Mouse (Mus musculus) left cerebral cortex, postnatal 4 days (tissue): ENCODE results near the gene Gstt3. TPM values are rescaled to one million over a fixed set of nuclear protein-coding genes. Genes with fewer than 3 reads are reported as not detected.

ENCODE experiments used
- total RNA-seq, 2 experiments: library from RNA; stranded (reverse); gene quantifications; 2 replicates each; pipeline ENCODE4 v1.2.3; 2021

The Gstt3 gene
- total RNA-seq, 2 experiments from 2014 or later: 0.60 to 0.70 TPM

Other genes with a start within 250 kb of the Gstt3 start
- gene Lrrc75b, start 221.1 kb downstream of the Gstt3 start, total RNA-seq: 10 to 100 TPM; 46.4 to 49.0 TPM
- 1 to 10 TPM; 3.1 to 3.5 TPM for gene Ggt1, start 219.8 kb downstream of the Gstt3 start, total RNA-seq
- gene Ggt5, start 192.1 kb downstream of the Gstt3 start, total RNA-seq: 1 to 10 TPM; 1.9 to 3.0 TPM
- gene Susd2, start 137.4 kb downstream of the Gstt3 start, total RNA-seq: 1 to 10 TPM; 1.6 to 2.5 TPM
- 100 to 1,000 TPM in 1 of 2 experiments, 10 to 100 TPM in 1; 93.1 to 101 TPM for gene Cabin1, start 17.1 kb downstream of the Gstt3 start, total RNA-seq
- 10 to 100 TPM; 34.0 to 36.1 TPM for gene Ddt, start 8.0 kb downstream of the Gstt3 start, total RNA-seq
- not detected for gene Gm20441, start 460 bp downstream of the Gstt3 start, total RNA-seq
- 1 to 10 TPM; 6.6 to 9.4 TPM for gene Gstt1, start 17.2 kb upstream of the Gstt3 start, total RNA-seq
- not detected for gene Gstt4, start 41.1 kb upstream of the Gstt3 start, total RNA-seq
- 1 to 10 TPM; 3.6 to 4.3 TPM for gene Gstt2, start 56.0 kb upstream of the Gstt3 start, total RNA-seq
- 100 to 1,000 TPM; 844 to 864 TPM for gene Mif, start 78.8 kb upstream of the Gstt3 start, total RNA-seq
- 1 to 10 TPM; 2.1 to 2.7 TPM for gene Derl3, start 112.0 kb upstream of the Gstt3 start, total RNA-seq
- gene Smarcb1, start 140.2 kb upstream of the Gstt3 start, total RNA-seq: 100 to 1,000 TPM; 138 to 139 TPM
- gene Chchd10, start 151.7 kb upstream of the Gstt3 start, total RNA-seq: 10 to 100 TPM; 39.2 to 59.6 TPM
- gene Mmp11, start 155.1 kb upstream of the Gstt3 start, total RNA-seq: 10 to 100 TPM in 1 of 2 experiments, 1 to 10 TPM in 1; 9.9 to 10.7 TPM
- 1 to 10 TPM in 1 of 2 experiments, under 1 TPM in 1; 0.48 to 1.1 TPM for gene Gm867, start 159.3 kb upstream of the Gstt3 start, total RNA-seq
- not detected for gene Vpreb3, start 161.6 kb upstream of the Gstt3 start, total RNA-seq
- gene Gm5134, start 173.1 kb upstream of the Gstt3 start, total RNA-seq: not detected